Mouse (Mus musculus) forebrain, embryonic 14.5 days (tissue): Measurements from ENCODE around the gene Ptpn7. TPM values are rescaled to one million over a fixed set of nuclear protein-coding genes. Genes with fewer than 3 reads are reported as not detected.
"Not testable (repeated sequence)": the region's sequence is repeated elsewhere in the genome, so short reads cannot be mapped to it uniquely, and the experiment has no call there.

Source experiments
- ATAC-seq: fragments of 200-750 bp; cut with Nextera tagmentation; 2 replicates; pipeline ENCODE4 v1.8.0; 2017; ENCODE audit warnings: mild to moderate bottlenecking, moderate library complexity
- DNase-seq: peaks from one replicate; pipeline ENCODE4 v3.0.0-alpha.2; 2015; ENCODE audit warnings: low spot score
- H3K27ac ChIP-seq: fragments of 300-500 bp; sonication (generic); 2 replicates; pipeline ENCODE4 v1.5.1; 2014; ENCODE audit warnings: low read depth, mild to moderate bottlenecking, control low read depth, low read length, moderate library complexity
- H3K27me3 ChIP-seq: fragments of 300-500 bp; sonication (generic); replicated peaks from 2 replicates; pipeline ENCODE4 v1.6.1; 2014; ENCODE audit warnings: low read length, control low read depth, mixed read lengths; ENCODE audit not compliant: control insufficient read depth, insufficient read depth
- H3K36me3 ChIP-seq: fragments of 300-500 bp; sonication (generic); 2 replicates; pipeline ENCODE4 v1.6.1; 2014; ENCODE audit warnings: low read length, control low read depth; ENCODE audit not compliant: control insufficient read depth, insufficient read depth
- H3K4me1 ChIP-seq: fragments of 300-500 bp; sonication (generic); 2 replicates; pipeline ENCODE4 v1.6.1; 2014; ENCODE audit warnings: antibody characterized with exemption, low read length, control low read depth; ENCODE audit not compliant: control insufficient read depth, insufficient read depth
- H3K4me2 ChIP-seq: fragments of 300-500 bp; sonication (generic); 2 replicates; pipeline ENCODE4 v1.6.1; 2014; ENCODE audit warnings: mild to moderate bottlenecking, control low read depth, low read length
- H3K4me3 ChIP-seq: fragments of 300-500 bp; sonication (generic); 2 replicates; pipeline ENCODE4 v1.5.1; 2014; ENCODE audit warnings: low read depth, low read length, control low read depth
- H3K9ac ChIP-seq: fragments of 300-500 bp; sonication (generic); 2 replicates; pipeline ENCODE4 v1.6.1; 2014; ENCODE audit warnings: mild to moderate bottlenecking, low read length, control low read depth, moderate library complexity
- H3K9me3 ChIP-seq: fragments of 300-500 bp; sonication (generic); replicated peaks from 2 replicates; pipeline ENCODE4 v1.6.1; 2016; ENCODE audit warnings: low read length, control low read depth, mixed read lengths; ENCODE audit not compliant: control insufficient read depth
- WGBS: fragments of 180-500 bp; shearing (Covaris S2); extraction: QIAGEN DNeasy Blood & Tissue Kit; methylation state at CpG from one replicate; pipeline ENCODE4 v1.1.7; 2014; 5-methylcytosine and 5-hydroxymethylcytosine counted together
- polyA plus RNA-seq: library from polyadenylated mRNA; unstranded; fragments of >200 nt; fragmentation: Nextera tagmentation; extraction: Ambion mirVana; gene quantifications from 2 replicates; pipeline ENCODE4 v1.2.1, GENCODE M21; 2014

The Ptpn7 gene
- polyA plus RNA-seq, 1 experiment from 2014 or later: 0.57 TPM

- ATAC-seq, H3K4me3 ChIP-seq, H3K36me3 ChIP-seq, H3K9me3 ChIP-seq, H3K4me2 ChIP-seq, H3K9ac ChIP-seq, H3K27me3 ChIP-seq, H3K4me1 ChIP-seq, H3K27ac ChIP-seq: not testable (repeated sequence)
- DNase-seq: peak; percentile 29
- WGBS: 44% methylated on average over 5 of the region's 5 CpGs
These were observed 61.8 kb downstream of the Ptpn7 start for GRCm38 (mm10) chr1:135194335-135194734.

Other genes with a start within 250 kb of the Ptpn7 start
- 9.4 and 14.9 TPM in 2 replicates for gene Ppp1r12b, start 176.8 kb upstream of the Ptpn7 start, polyA plus RNA-seq
- gene Ube2t, start 170.1 kb upstream of the Ptpn7 start, polyA plus RNA-seq: 27.5 and 33.8 TPM in 2 replicates
- 0.48 TPM in 2 replicates for gene Lgr6, start 27.4 kb upstream of the Ptpn7 start, polyA plus RNA-seq
- gene Arl8a, start 14.1 kb downstream of the Ptpn7 start, polyA plus RNA-seq: 213 and 251 TPM in 2 replicates
- 0.24 and 0.33 TPM in 2 replicates for gene Gpr37l1, start 35.0 kb downstream of the Ptpn7 start, polyA plus RNA-seq
- 0.13 and 0.14 TPM in 2 replicates for gene Elf3, start 125.9 kb downstream of the Ptpn7 start, polyA plus RNA-seq
- gene Rnpep, start 151.4 kb downstream of the Ptpn7 start, polyA plus RNA-seq: 81.4 and 88.9 TPM in 2 replicates
- 148 and 156 TPM in 2 replicates for gene Timm17a, start 181.1 kb downstream of the Ptpn7 start, polyA plus RNA-seq
- gene Lmod1, start 192.1 kb downstream of the Ptpn7 start, polyA plus RNA-seq: 0.17 and 0.30 TPM in 2 replicates
- gene Shisa4, start 242.5 kb downstream of the Ptpn7 start, polyA plus RNA-seq: 62.9 and 68.8 TPM in 2 replicates